Mouse (Mus musculus) midbrain, embryonic 14.5 days (tissue): ENCODE measurements around the gene Hmga1b. TPM values are rescaled to one million over a fixed set of nuclear protein-coding genes. Genes with fewer than 3 reads are reported as not detected.
A peak's percentile ranks its signal among the peaks of the same experiment; 100 is the strongest.
"Not testable (repeated sequence)": the region's sequence is repeated elsewhere in the genome, so short reads cannot be mapped to it uniquely, and the experiment has no call there.

Experiments used
- ATAC-seq: fragments of 200-750 bp; cut with Nextera tagmentation; 2 replicates; pipeline ENCODE4 v1.8.0; 2017; ENCODE audit warnings: moderate number of reproducible peaks, moderate library complexity; ENCODE audit not compliant: low FRiP score, low TSS enrichment
- DNase-seq: peaks from one replicate; pipeline ENCODE4 v3.0.0-alpha.2; 2015
- H3K27ac ChIP-seq: fragments of 300-500 bp; sonication (generic); replicated peaks from 2 replicates; pipeline ENCODE4 v1.5.1; 2014; ENCODE audit warnings: mild to moderate bottlenecking, low read depth, low read length, moderate library complexity
- H3K27me3 ChIP-seq: fragments of 300-500 bp; sonication (generic); 2 replicates; pipeline ENCODE4 v1.6.1; 2014; ENCODE audit warnings: low read length, control low read depth, mixed read lengths; ENCODE audit not compliant: control insufficient read depth, insufficient read depth
- H3K36me3 ChIP-seq: fragments of 300-500 bp; sonication (generic); 2 replicates; pipeline ENCODE4 v1.6.1; 2014; ENCODE audit warnings: low read length, control low read depth; ENCODE audit not compliant: control insufficient read depth, insufficient read depth
- H3K4me1 ChIP-seq: fragments of 300-500 bp; sonication (generic); 2 replicates; pipeline ENCODE4 v1.6.1; 2014; ENCODE audit warnings: mild to moderate bottlenecking, antibody characterized with exemption, low read length, control low read depth; ENCODE audit not compliant: control insufficient read depth, insufficient read depth
- H3K4me2 ChIP-seq: fragments of 300-500 bp; sonication (generic); 2 replicates; pipeline ENCODE4 v1.6.1; 2014; ENCODE audit warnings: mild to moderate bottlenecking, low read length, moderate library complexity
- H3K4me3 ChIP-seq: fragments of 300-500 bp; sonication (generic); replicated peaks from 2 replicates; pipeline ENCODE4 v1.5.1; 2014; ENCODE audit warnings: low read depth, low read length
- H3K9ac ChIP-seq: fragments of 300-500 bp; sonication (generic); replicated peaks from 2 replicates; pipeline ENCODE4 v1.6.1; 2014; ENCODE audit warnings: mild to moderate bottlenecking, low read length, moderate library complexity
- H3K9me3 ChIP-seq: fragments of 300-500 bp; sonication (generic); 2 replicates; pipeline ENCODE4 v1.6.1; 2016; ENCODE audit warnings: low read length, control low read depth, mixed read lengths; ENCODE audit not compliant: control insufficient read depth
- WGBS: fragments of 180-500 bp; shearing (Covaris S2); extraction: QIAGEN DNeasy Blood & Tissue Kit; methylation state at CpG from one replicate; pipeline ENCODE4 v1.1.7; 2014; 5-methylcytosine and 5-hydroxymethylcytosine counted together
- polyA plus RNA-seq: library from polyadenylated mRNA; unstranded; fragments of >200 nt; fragmentation: Nextera tagmentation; extraction: Ambion mirVana; gene quantifications from 2 replicates; pipeline ENCODE4 v1.2.1, GENCODE M21; 2014

The Hmga1b gene
- polyA plus RNA-seq, 1 experiment from 2014 or later = 2.0 TPM

DNA sequence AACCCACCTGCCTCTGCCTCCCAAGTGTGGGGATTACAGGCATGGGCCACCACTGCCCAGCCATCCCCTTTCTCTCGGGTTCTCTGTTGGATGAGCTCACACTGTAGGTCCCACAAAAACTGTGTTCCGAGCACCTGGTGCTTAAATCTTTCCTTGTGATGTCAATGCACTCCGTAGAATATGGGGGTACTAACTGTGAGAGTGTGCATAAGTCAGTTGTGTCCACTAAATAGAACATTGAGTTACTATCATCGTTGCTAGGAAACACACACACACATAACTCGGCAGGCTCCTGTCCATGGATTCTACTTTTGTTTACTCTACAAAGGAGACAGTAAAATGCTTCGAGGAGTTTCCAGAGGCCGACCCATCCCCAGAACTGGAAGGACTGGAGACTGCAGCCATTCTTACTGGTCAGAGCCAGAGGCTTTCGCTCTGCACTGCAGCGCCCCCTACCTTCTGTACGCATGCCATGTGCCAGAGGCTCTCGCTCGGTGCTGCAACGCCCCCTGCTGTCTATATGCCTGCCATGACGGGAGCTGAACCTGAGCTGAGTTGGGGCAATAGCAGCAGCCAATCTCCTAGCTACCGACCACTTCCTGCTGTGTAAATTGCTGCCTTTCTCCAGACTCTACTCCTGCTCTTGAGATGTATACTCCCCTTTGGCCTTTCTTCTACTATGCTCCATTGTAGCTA, 13.3 kb downstream of the Hmga1b start:
- no peak overlapping the region; the same call in 1 of the 2 replicates for H3K9ac ChIP-seq
- WGBS = 26% methylated on average over 15 of the region's 15 CpGs
- no peak overlapping the region for H3K4me3 ChIP-seq
- H3K9me3 ChIP-seq = no peaks in the 10 kb centered on the region
- H3K27me3 ChIP-seq = no peaks in the 10 kb centered on the region
- peak; percentile 94 for DNase-seq
- peak; percentile 37; the same call in 1 of the 2 replicates for ATAC-seq
- no peak overlapping the region for H3K27ac ChIP-seq
- H3K4me1 ChIP-seq = no peaks in the 10 kb centered on the region
- peaks cover 16% of the 10 kb centered on the region for H3K36me3 ChIP-seq
- no peak overlapping the region for H3K4me2 ChIP-seq

DNA sequence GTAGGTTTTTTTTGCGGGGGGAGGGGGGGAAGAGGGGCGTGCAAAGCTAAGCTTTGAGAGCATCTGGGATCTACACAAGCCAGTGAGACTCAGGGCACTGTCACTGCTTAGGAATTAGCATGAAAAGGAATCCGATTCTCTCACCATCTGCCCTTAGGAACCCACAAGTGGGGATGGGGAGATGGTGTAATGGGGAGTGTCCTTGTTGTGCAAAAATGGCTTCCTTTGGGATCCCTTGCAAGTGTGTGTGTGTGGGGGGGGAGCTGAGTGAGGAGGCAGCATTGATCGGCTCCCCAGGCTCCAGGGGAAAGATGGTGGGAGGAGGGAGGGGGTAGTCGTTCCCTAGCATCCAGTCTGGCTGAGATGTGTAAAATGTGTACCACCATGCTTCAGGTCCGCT, 14.5 kb downstream of the Hmga1b start:
- no peak for DNase-seq
- WGBS = 21% methylated on average over 6 of the region's 6 CpGs
- no peak for ATAC-seq
- Histone ChIP-seq H3K27me3 (no peaks in the 10 kb centered on the region), H3K4me2 (no peak overlapping the region), H3K9me3 (no peaks in the 10 kb centered on the region), H3K4me1 (no peaks in the 10 kb centered on the region), H3K9ac (no peak overlapping the region), H3K27ac (no peak overlapping the region), H3K36me3 (peaks cover 24% of the 10 kb centered on the region), H3K4me3 (no peak overlapping the region)

DNA sequence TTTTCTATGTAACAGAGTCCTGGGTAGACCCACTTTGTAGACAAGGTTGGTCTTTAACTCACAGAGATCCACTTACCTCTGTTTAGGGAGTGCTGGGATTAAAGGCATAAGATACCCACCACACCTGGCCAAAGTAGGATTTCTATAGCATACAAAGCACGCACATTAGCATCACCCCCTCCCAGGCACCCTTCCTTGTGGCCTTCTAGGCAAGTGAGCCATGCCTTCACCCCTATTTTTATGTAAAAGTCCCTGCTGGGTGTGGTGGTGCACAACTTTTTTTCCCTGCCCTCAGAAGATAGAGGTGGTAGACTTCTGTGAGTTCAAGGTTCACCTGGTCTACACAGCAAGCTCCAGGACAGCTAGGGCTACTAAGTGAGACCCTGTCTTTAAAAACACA, 17.3 kb downstream of the Hmga1b start:
- WGBS = 79% methylated on average over 1 of the region's 1 CpGs
- Histone ChIP-seq H3K9me3 (no peaks in the 10 kb centered on the region), H3K27me3 (no peaks in the 10 kb centered on the region), H3K36me3 (peaks cover 32% of the 10 kb centered on the region), H3K9ac (no peak overlapping the region), H3K4me1 (peaks cover 9% of the 10 kb centered on the region), H3K4me3 (no peak overlapping the region), H3K27ac (no peak overlapping the region), H3K4me2 (no peak overlapping the region)
- ATAC-seq = no peak
- no peak for DNase-seq

DNA sequence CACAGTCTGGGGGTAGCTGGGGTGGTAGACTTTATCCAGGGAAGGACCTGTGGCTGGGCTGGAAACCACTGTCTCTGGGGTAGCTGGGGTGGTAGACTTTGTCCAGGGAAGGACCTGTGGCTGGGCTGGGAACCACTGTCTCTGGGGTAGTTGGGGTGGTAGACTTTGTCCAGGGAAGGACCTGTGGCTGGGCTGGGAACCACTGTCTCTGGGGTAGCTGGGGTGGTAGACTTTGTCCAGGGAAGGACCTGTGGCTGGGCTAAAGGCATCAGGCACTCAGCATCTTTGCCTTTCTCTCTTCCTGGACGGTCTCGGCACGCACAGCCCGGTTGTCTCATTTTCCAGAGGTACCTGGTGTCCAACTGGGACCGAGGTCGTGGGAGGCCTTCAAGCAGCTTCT, 18.8 kb downstream of the Hmga1b start:
- not testable (repeated sequence) for ATAC-seq, H3K9ac ChIP-seq, H3K4me2 ChIP-seq, H3K9me3 ChIP-seq, H3K27me3 ChIP-seq, H3K4me3 ChIP-seq, H3K27ac ChIP-seq, DNase-seq
- peaks cover 38% of the 10 kb centered on the region for H3K36me3 ChIP-seq
- peaks cover 15% of the 10 kb centered on the region for H3K4me1 ChIP-seq
- 93% methylated on average over 6 of the region's 6 CpGs for WGBS

DNA sequence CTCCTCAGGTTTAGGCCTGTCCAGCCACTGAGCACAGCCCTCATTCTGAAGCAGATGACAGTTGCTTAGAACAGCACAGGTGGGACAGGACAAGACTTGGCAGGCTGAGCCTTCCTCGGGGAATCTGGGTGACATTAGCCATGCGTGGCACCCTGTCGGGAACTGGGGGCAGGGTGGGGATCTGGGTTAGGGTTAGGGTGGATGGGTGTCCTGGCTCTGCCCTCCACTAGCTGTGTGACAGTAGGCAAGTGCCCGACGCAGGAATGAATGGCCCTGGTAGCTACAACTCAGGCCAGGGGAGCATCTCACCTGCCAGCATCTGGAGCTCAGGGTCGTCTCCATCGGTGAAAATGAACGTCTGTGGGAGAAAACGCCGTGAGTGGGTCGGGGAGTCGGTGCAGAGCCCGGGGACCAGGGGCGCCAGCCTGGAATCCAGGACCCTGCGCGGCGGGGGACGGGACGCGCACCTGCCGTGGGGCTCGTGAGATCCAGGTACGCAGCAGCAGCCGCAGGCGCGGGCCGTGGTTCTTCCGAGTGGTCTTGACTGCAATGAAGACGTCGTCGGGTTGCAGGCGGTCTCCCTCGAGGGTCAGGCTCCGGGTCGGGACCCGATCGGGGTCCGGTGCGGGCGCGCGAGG, 21.0 kb downstream of the Hmga1b start:
- Histone ChIP-seq H3K4me1 (peaks cover 15% of the 10 kb centered on the region), H3K4me3 (peak overlapping the region; percentile 91), H3K9ac (peak overlapping the region; percentile 97), H3K36me3 (peaks cover 60% of the 10 kb centered on the region), H3K27me3 (no peaks in the 10 kb centered on the region), H3K4me2 (peak overlapping the region; percentile 90), H3K27ac (peak overlapping the region; percentile 83), H3K9me3 (no peaks in the 10 kb centered on the region)
- ATAC-seq (peak; percentile 21), DNase-seq (no peak)
- 2% methylated on average over 40 of the region's 42 CpGs for WGBS

DNA sequence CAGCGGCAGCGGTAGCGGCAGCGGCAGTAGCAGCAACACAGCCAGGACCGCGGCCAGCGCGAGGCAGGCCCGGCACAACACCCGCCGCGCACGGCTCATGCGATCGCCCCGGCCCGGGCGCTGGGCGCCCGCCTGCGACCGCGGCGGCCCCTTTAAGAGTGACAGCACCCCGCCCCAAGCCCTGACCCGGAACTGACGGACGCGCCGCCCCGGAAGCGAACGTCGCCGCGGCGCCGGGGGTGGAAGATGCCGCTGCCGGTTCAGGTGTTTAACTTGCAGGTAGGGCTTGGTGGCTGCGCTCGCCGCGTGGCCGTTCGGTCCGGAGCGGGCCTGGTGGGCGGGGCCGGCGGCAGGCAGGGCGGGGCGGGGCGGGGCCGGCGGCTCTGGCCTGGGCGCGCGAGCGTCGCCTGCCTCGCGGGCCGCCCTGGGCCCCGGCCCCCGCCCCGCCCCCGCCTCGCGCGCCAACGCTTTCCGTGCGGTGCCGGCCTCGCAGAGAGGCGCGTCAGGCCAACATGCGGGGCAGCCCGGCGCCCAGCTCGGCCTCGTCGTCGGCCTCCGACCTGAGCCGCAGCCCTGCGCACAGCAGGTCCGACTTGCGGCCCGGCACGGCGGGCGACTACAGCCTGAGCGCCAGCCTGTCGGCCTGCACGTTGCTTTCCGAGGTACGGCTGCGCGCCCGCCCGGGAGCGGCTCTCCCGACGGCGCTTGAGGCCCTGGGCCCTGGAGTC, 21.6 kb downstream of the Hmga1b start, which contains the start of the genes Rfng and Gps1:
Gene Rfng (minus strand): TSS at position 144 of the 728 bp plus-strand sequence.
Gene Gps1 (plus strand): TSS at position 209 of the 728 bp plus-strand sequence.
- Histone ChIP-seq H3K4me3 (peak within 1 kb of the TSS; percentile 91), H3K36me3 (peaks cover 65% of the 10 kb centered on the region), H3K9ac (peak within 1 kb of the TSS; percentile 97), H3K27me3 (no peaks in the 10 kb centered on the region), H3K4me2 (peak within 1 kb of the TSS; percentile 90), H3K9me3 (no peaks in the 10 kb centered on the region), H3K4me1 (peaks cover 15% of the 10 kb centered on the region), H3K27ac (peak within 1 kb of the TSS; percentile 83)
- peak; percentile 86 for ATAC-seq
- under 1% methylated on average over 105 of the region's 107 CpGs for WGBS
- peak; percentile 93 for DNase-seq

DNA sequence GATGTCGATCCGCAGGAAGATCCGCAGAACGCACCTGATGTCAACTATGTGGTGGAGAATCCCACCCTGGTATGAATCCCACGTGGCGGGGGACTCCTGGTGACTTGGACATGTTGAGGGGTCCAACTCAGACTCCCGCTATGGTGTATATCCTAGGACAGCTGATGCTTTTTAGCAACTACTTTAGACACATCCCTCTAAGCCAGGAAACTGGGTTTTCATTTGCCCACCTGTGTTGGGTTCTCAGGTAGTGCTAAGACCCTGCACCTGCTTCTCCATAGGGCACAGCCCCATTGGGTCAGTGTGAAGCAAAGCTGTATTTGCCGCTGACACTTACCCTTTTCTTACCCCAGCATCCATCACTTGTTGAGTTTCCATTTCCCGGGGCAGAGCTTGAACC, 22.6 kb downstream of the Hmga1b start:
- Histone ChIP-seq H3K9me3 (no peaks in the 10 kb centered on the region), H3K36me3 (peaks cover 66% of the 10 kb centered on the region), H3K4me3 (peak overlapping the region; percentile 91), H3K9ac (peak overlapping the region; percentile 97), H3K4me1 (peaks cover 15% of the 10 kb centered on the region), H3K4me2 (peak overlapping the region; percentile 90), H3K27ac (no peak overlapping the region), H3K27me3 (no peaks in the 10 kb centered on the region)
- DNase-seq (no peak), ATAC-seq (no peak)
- 35% methylated on average over 9 of the region's 9 CpGs for WGBS

DNA sequence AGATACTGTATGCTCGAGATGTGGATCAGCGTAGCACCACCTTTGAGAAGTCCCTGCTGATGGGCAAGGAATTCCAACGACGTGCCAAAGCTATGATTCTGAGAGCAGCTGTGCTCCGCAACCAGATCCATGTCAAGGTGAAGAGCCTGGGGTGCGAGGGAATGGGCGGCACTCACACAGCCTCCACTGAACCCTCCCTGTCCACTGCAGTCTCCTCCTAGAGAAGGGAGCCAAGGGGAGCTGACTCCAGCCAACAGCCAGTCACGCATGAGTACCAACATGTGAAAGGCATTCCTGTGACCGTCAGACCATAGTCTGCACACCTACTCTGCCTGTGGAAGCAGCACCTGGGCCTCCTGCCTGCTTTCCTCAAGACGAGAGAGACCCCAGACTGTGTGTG, 25.9 kb downstream of the Hmga1b start:
- H3K9ac ChIP-seq, H3K9me3 ChIP-seq, H3K27ac ChIP-seq, H3K27me3 ChIP-seq, H3K4me2 ChIP-seq, H3K4me1 ChIP-seq, ATAC-seq, H3K4me3 ChIP-seq, DNase-seq: not testable (repeated sequence)
- H3K36me3 ChIP-seq = peaks cover 73% of the 10 kb centered on the region
- 91% methylated on average over 9 of the region's 10 CpGs for WGBS
